Mouse (Mus musculus) heart, postnatal 0 days (tissue): Measurements from ENCODE around the gene Gm42906. TPM values are rescaled to one million over a fixed set of nuclear protein-coding genes. Genes with fewer than 3 reads are reported as not detected.

Experiments used
- ATAC-seq: fragments of 200-750 bp; cut with Nextera tagmentation; 2 replicates; pipeline ENCODE4 v1.8.0; 2017; ENCODE audit warnings: low read depth, moderate number of reproducible peaks, moderate library complexity; ENCODE audit not compliant: insufficient read depth
- DNase-seq: peaks from one replicate; pipeline ENCODE4 v3.0.0-alpha.2; 2016; ENCODE audit warnings: low spot score
- H3K27ac ChIP-seq: fragments of 300-500 bp; sonication (generic); 2 replicates; pipeline ENCODE4 v1.5.1; 2014; ENCODE audit warnings: low read depth, mild to moderate bottlenecking
- H3K27me3 ChIP-seq: fragments of 300-500 bp; sonication (generic); 2 replicates; pipeline ENCODE4 v1.6.1; 2014; ENCODE audit warnings: low read length, mixed read lengths; ENCODE audit not compliant: control insufficient read depth, insufficient read depth
- H3K36me3 ChIP-seq: fragments of 300-500 bp; sonication (generic); replicated peaks from 2 replicates; pipeline ENCODE4 v1.6.1; 2014; ENCODE audit warnings: low read length, mixed read lengths; ENCODE audit not compliant: control insufficient read depth, insufficient read depth
- H3K4me1 ChIP-seq: fragments of 300-500 bp; sonication (generic); 2 replicates; pipeline ENCODE4 v1.6.1; 2014; ENCODE audit warnings: antibody characterized with exemption; ENCODE audit not compliant: control insufficient read depth, insufficient read depth
- H3K4me2 ChIP-seq: fragments of 300-500 bp; sonication (generic); 2 replicates; pipeline ENCODE4 v1.6.1; 2014; ENCODE audit warnings: low read depth, mild to moderate bottlenecking, low read length, moderate library complexity
- H3K4me3 ChIP-seq: fragments of 300-500 bp; sonication (generic); 2 replicates; pipeline ENCODE4 v1.5.1; 2014; ENCODE audit warnings: low read depth, low read length
- H3K9ac ChIP-seq: fragments of 300-500 bp; sonication (generic); replicated peaks from 2 replicates; pipeline ENCODE4 v1.6.1; 2014; ENCODE audit warnings: low read depth, low read length, mixed read lengths
- H3K9me3 ChIP-seq: fragments of 300-500 bp; sonication (generic); replicated peaks from 2 replicates; pipeline ENCODE4 v1.6.1; 2016; ENCODE audit warnings: low read length; ENCODE audit not compliant: control insufficient read depth
- CTCF ChIP-seq: IDR thresholded peaks from 2 replicates; pipeline ENCODE4 v1.5.1; 2016; ENCODE audit warnings: antibody characterized with exemption, control low read depth, low read depth
- EP300 ChIP-seq: IDR thresholded peaks from 2 replicates; pipeline ENCODE4 v1.6.1; 2016; ENCODE audit warnings: antibody characterized with exemption, low read depth
- WGBS: fragments of 180-500 bp; shearing (Covaris S2); extraction: QIAGEN DNeasy Blood & Tissue Kit; methylation state at CpG from one replicate; pipeline ENCODE4 v1.1.7; 2014; 5-methylcytosine and 5-hydroxymethylcytosine counted together
- polyA plus RNA-seq: library from polyadenylated mRNA; unstranded; fragments of >200 nt; fragmentation: Nextera tagmentation; extraction: Ambion mirVana; gene quantifications from 2 replicates; pipeline ENCODE4 v1.2.1, GENCODE M21; 2015
- total RNA-seq: library from RNA; depleted of rRNA; stranded (reverse); fragments of >200 nt; gene quantifications from 2 replicates; pipeline ENCODE4 v1.2.3, GENCODE M21; 2014; ENCODE audit warnings: low replicate concordance

Gene Gm42906
- total and polyA plus RNA-seq, 2 experiments from 2014 or later = not detected

DNA sequence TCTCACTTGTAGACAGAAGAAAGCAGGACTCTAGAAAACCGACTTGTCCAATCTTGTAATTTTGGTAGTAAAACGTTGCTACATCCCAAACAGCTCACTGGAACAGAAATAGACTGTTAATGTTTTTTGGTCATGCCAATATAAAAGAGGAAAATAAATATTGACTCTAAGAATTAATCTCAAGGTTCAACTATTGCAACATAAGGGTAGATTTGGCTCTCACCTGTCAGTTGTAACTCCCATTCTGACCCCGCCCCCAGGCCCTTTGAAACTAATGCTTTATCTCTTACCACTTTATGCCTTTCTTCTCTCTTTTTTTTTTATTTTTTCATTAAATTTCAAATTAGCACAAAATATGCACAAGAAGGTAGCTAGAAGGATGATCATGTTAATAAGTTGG is 18.0 kb downstream of the Gm42906 start:
- H3K4me1 ChIP-seq = 0 out of 2 replicates have a peak, but pooled peaks cover 3% of the 10 kb centered on the region
- H3K9ac ChIP-seq = no peak overlapping the region
- no peak for DNase-seq
- WGBS = 73% methylated on average over 3 of the region's 3 CpGs
- H3K27me3 ChIP-seq = no peaks in the 10 kb centered on the region
- H3K27ac ChIP-seq = no peak overlapping the region
- no peak overlapping the region for H3K4me3 ChIP-seq
- no peak overlapping the region for H3K4me2 ChIP-seq
- H3K9me3 ChIP-seq = no peaks in the 10 kb centered on the region
- no peaks in the 10 kb centered on the region for H3K36me3 ChIP-seq
- TF ChIP-seq CTCF (no peak), EP300 (no peak)
- no peak for ATAC-seq

DNA sequence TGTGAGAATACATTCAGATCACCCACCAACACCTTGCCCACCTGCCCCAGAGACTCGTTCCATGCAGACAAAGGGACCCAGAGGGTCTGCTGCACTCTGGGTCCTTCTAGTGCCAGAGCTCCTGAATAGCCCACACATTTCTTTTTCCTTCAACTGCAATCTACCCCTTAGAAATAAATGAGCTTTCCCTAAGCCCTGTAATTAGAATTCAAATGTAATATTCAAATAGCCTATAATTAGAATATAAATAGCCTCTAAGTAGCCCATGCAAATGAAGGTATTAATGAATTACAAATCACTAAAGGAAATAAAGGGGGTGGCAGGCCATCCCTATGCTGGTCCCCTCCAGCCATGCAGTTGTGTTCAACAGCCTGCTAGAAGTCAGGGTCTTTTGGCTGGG is 18.7 kb downstream of the Gm42906 start:
- Histone ChIP-seq H3K27ac (no peak overlapping the region), H3K4me2 (no peak overlapping the region), H3K4me1 (0 out of 2 replicates have a peak, but pooled peaks cover 3% of the 10 kb centered on the region), H3K27me3 (no peaks in the 10 kb centered on the region), H3K9ac (no peak overlapping the region), H3K4me3 (no peak overlapping the region), H3K36me3 (no peaks in the 10 kb centered on the region), H3K9me3 (no peaks in the 10 kb centered on the region)
- TF ChIP-seq EP300 (no peak), CTCF (no peak)
- DNase-seq (no peak), ATAC-seq (no peak)
- 50% methylated on average over 1 of the region's 1 CpGs for WGBS

- Histone ChIP-seq H3K4me3 (no peak overlapping the region), H3K27me3 (no peaks in the 10 kb centered on the region), H3K4me2 (no peak overlapping the region), H3K4me1 (no peaks in the 10 kb centered on the region), H3K9ac (no peak overlapping the region), H3K36me3 (no peaks in the 10 kb centered on the region), H3K9me3 (no peaks in the 10 kb centered on the region), H3K27ac (no peak overlapping the region)
- ATAC-seq = no peak
- DNase-seq = no peak
- TF ChIP-seq EP300 (no peak), CTCF (no peak)
- WGBS = 52% methylated on average over 7 of the region's 7 CpGs
Measured at GRCm38 (mm10) chr5:151408124-151408900, 19.7 kb downstream of the Gm42906 start.

GRCm38 (mm10) chr5:151407493-151407892 is 20.5 kb downstream of the Gm42906 start:
- Histone ChIP-seq H3K4me1 (no peaks in the 10 kb centered on the region), H3K36me3 (no peaks in the 10 kb centered on the region), H3K9me3 (no peaks in the 10 kb centered on the region), H3K4me3 (no peak overlapping the region), H3K27ac (no peak overlapping the region), H3K4me2 (no peak overlapping the region), H3K9ac (no peak overlapping the region), H3K27me3 (no peaks in the 10 kb centered on the region)
- no peak for TF ChIP-seq CTCF
- TF ChIP-seq EP300 = no peak
- WGBS = 79% methylated on average over 3 of the region's 3 CpGs
- ATAC-seq (no peak), DNase-seq (no peak)

- Histone ChIP-seq H3K4me2 (no peak overlapping the region), H3K4me1 (no peaks in the 10 kb centered on the region), H3K9ac (no peak overlapping the region), H3K36me3 (no peaks in the 10 kb centered on the region), H3K4me3 (no peak overlapping the region), H3K27me3 (no peaks in the 10 kb centered on the region), H3K27ac (no peak overlapping the region), H3K9me3 (no peaks in the 10 kb centered on the region)
- DNase-seq (no peak), ATAC-seq (no peak)
- TF ChIP-seq CTCF = no peak
- no peak for TF ChIP-seq EP300
- 75% methylated on average over 5 of the region's 5 CpGs for WGBS
Measured at GRCm38 (mm10) chr5:151406276-151406675, 21.7 kb downstream of the Gm42906 start.

- Histone ChIP-seq H3K4me2 (no peak overlapping the region), H3K9me3 (no peaks in the 10 kb centered on the region), H3K9ac (no peak overlapping the region), H3K27me3 (no peaks in the 10 kb centered on the region), H3K36me3 (no peaks in the 10 kb centered on the region), H3K4me3 (no peak overlapping the region), H3K4me1 (no peaks in the 10 kb centered on the region), H3K27ac (no peak overlapping the region)
- 79% methylated on average over 8 of the region's 8 CpGs for WGBS
- no peak for DNase-seq
- TF ChIP-seq CTCF = no peak
- TF ChIP-seq EP300 = no peak
- ATAC-seq = no peak
Measured at GRCm38 (mm10) chr5:151405314-151405903, 22.6 kb downstream of the Gm42906 start.
